Mouse (Mus musculus) olfactory bulb, adult 2 months (tissue): ENCODE measurements around the gene Rpp25l.

ENCODE experiments used
- CTCF ChIP-seq: fragments of 200-500 bp; IDR thresholded peaks from 2 replicates; pipeline ENCODE4 v1.5.1; 2012; ENCODE audit warnings: low read depth, mild to moderate bottlenecking, low read length, moderate library complexity; ENCODE audit not compliant: insufficient read depth
- POLR2A ChIP-seq: fragments of 200-500 bp; IDR thresholded peaks from 2 replicates; pipeline ENCODE4 v1.6.1; 2012; ENCODE audit warnings: mild to moderate bottlenecking, low read depth, low read length, moderate library complexity; ENCODE audit not compliant: insufficient read depth

- no peak for TF ChIP-seq CTCF
- no peak for TF ChIP-seq POLR2A
These were observed 40.8 kb downstream of the Rpp25l start for GRCm38 (mm10) chr4:41672522-41672963.
